12 mouse cellular contexts compared by ENCODE assay signal in genomic region chr11:96775665-96776064, GRCm38 (mm10). TPM values are rescaled to one million over a fixed set of nuclear protein-coding genes. Genes with fewer than 3 reads are reported as not detected.
DNase-seq lines count a peak whose midpoint lies in the region; ATAC-seq and TF ChIP-seq lines count a peak whose summit lies in the region.
"Had no signal": no experiment of that assay in that cellular context is flagged by ENCODE, and none has a peak within 500 bp of the region (broad histone marks: within the 10 kb centered on the region; RNA-seq: fewer than 3 reads in every experiment).

No protein-coding gene starts in this region.

- peak overlapping the region; percentile 95 for H3K4me3 ChIP-seq in gastrocnemius, adult 2 months
- no peak overlapping the region for H3K4me3 ChIP-seq in midbrain, embryonic 13.5 days (replicated peaks)
- no peak overlapping the region for H3K4me3 ChIP-seq in midbrain, embryonic 11.5 days (ENCODE audit: low read depth, low read length)
- peak overlapping the region; percentile 2; the same call in 1 of the 2 replicates for H3K4me3 ChIP-seq in embryonic fibroblast, embryonic 13.5 days (ENCODE audit: insufficient read depth, low read length)
- H3K4me3 ChIP-seq in neural tube, embryonic 15.5 days (replicated peaks), result peak overlapping the region; percentile 71

- intact Hi-C loops in gastrocnemius, adult 2 months (cut with DNase I), result loop anchor here (2.0 to 5.0 kb wide), 3 partner anchors 13 to 87 kb away; no protein-coding TSS in a partner anchor
- intact Hi-C loops in gastrocnemius, postnatal 14 days (cut with DNase I; ENCODE audit: low total_unique reads), result no loop called here

- TF ChIP-seq CTCF in gastrocnemius, adult 2 months (IDR thresholded peaks at IDR 0.05), result no peak
- no peak for TF ChIP-seq CTCF in embryonic fibroblast, embryonic 13.5 days (IDR thresholded peaks at IDR 0.05; ENCODE audit: borderline replicate concordance, insufficient read depth, low read length)

- H3K9ac ChIP-seq in midbrain, embryonic 13.5 days (replicated peaks), result no peak overlapping the region
- no peak overlapping the region for H3K9ac ChIP-seq in midbrain, embryonic 11.5 days (ENCODE audit: low read length)
- H3K9ac ChIP-seq in neural tube, embryonic 15.5 days (replicated peaks), result peak overlapping the region; percentile 70
- H3K9ac ChIP-seq: limb, embryonic 15.5 days had no signal

- no peaks in the 10 kb centered on the region for H3K9me3 ChIP-seq in midbrain, embryonic 13.5 days
- H3K9me3 ChIP-seq in midbrain, embryonic 11.5 days (ENCODE audit: control insufficient read depth, low read length), result no peaks in the 10 kb centered on the region
- H3K9me3 ChIP-seq in neural tube, embryonic 15.5 days (replicated peaks), result no peaks in the 10 kb centered on the region
- H3K9me3 ChIP-seq: forebrain, embryonic 12.5 days; intestine, embryonic 15.5 days; limb, embryonic 15.5 days had no signal

- ATAC-seq in midbrain, embryonic 13.5 days, result no peak
- ATAC-seq in midbrain, embryonic 11.5 days (ENCODE audit: low FRiP score), result no peak
- ATAC-seq in neural tube, embryonic 15.5 days (ENCODE audit: low FRiP score), result no peak
- ATAC-seq in cerebellum, adult (ENCODE audit: insufficient number of reproducible peaks, low FRiP score, low TSS enrichment), result no peak
- ATAC-seq: intestine, embryonic 15.5 days had no signal

- peak overlapping the region; percentile 92 for H3K27ac ChIP-seq in gastrocnemius, adult 2 months
- no peak overlapping the region for H3K27ac ChIP-seq in midbrain, embryonic 13.5 days
- H3K27ac ChIP-seq in midbrain, embryonic 11.5 days (ENCODE audit: low read depth, low read length), result no peak overlapping the region
- no peak overlapping the region for H3K27ac ChIP-seq in embryonic fibroblast, embryonic 13.5 days (ENCODE audit: insufficient read depth, low read length)
- H3K27ac ChIP-seq in neural tube, embryonic 15.5 days (replicated peaks), result peak overlapping the region; percentile 90
- H3K27ac ChIP-seq: forebrain, embryonic 12.5 days; intestine, embryonic 15.5 days; limb, embryonic 15.5 days had no signal

- no peak for TF ChIP-seq POLR2A in embryonic fibroblast, embryonic 13.5 days (IDR thresholded peaks at IDR 0.05; ENCODE audit: low read depth, low read length)

- no peak for DNase-seq in gastrocnemius, adult 2 months
- no peak for DNase-seq in gastrocnemius, postnatal 14 days
- DNase-seq in midbrain, embryonic 11.5 days (ENCODE audit: low spot score, missing footprints), result no peak
- DNase-seq in cerebellum, postnatal 36 days, result no peak
- DNase-seq: gastrocnemius, postnatal 25 days had no signal

- H3K36me3 ChIP-seq in midbrain, embryonic 13.5 days, result peaks cover 33% of the 10 kb centered on the region
- peaks cover 3% of the 10 kb centered on the region; the same call in 1 of the 2 replicates for H3K36me3 ChIP-seq in midbrain, embryonic 11.5 days (ENCODE audit: control insufficient read depth, insufficient read depth, low read length)
- H3K36me3 ChIP-seq in neural tube, embryonic 15.5 days, result peaks cover 27% of the 10 kb centered on the region

- peak overlapping the region; percentile 78; the same call in 1 of the 2 replicates for H3K4me2 ChIP-seq in midbrain, embryonic 13.5 days (replicated peaks)
- H3K4me2 ChIP-seq in midbrain, embryonic 11.5 days, result no peak overlapping the region
- H3K4me2 ChIP-seq in neural tube, embryonic 15.5 days, result peak overlapping the region; percentile 78

- H3K27me3 ChIP-seq in midbrain, embryonic 13.5 days, result no peaks in the 10 kb centered on the region
- H3K27me3 ChIP-seq in midbrain, embryonic 11.5 days (ENCODE audit: control insufficient read depth, insufficient read depth, low read length), result no peaks in the 10 kb centered on the region
- no peaks in the 10 kb centered on the region for H3K27me3 ChIP-seq in neural tube, embryonic 15.5 days (replicated peaks)
- H3K27me3 ChIP-seq: forebrain, embryonic 12.5 days; intestine, embryonic 15.5 days; limb, embryonic 15.5 days had no signal

- peaks cover 30% of the 10 kb centered on the region for H3K4me1 ChIP-seq in midbrain, embryonic 13.5 days (replicated peaks)
- H3K4me1 ChIP-seq in midbrain, embryonic 11.5 days (ENCODE audit: control insufficient read depth, insufficient read depth, low read length), result peaks cover 10% of the 10 kb centered on the region
- H3K4me1 ChIP-seq in embryonic fibroblast, embryonic 13.5 days (ENCODE audit: control insufficient read depth, insufficient read depth, low read length), result peaks cover 7% of the 10 kb centered on the region; the same call in 1 of the 2 replicates
- peaks cover 56% of the 10 kb centered on the region for H3K4me1 ChIP-seq in neural tube, embryonic 15.5 days

- WGBS in midbrain, embryonic 13.5 days, result 72% methylated on average over 7 of the region's 7 CpGs
- WGBS in midbrain, embryonic 11.5 days, result 80% methylated on average over 7 of the region's 7 CpGs
- WGBS in neural tube, embryonic 15.5 days, result 29% methylated on average over 7 of the region's 7 CpGs

RNA-seq across cellular contexts. Expression of gene Snx11, which starts 1.7 kb away (rescaled TPM):
- 10 to 100 TPM; 11.1 to 13.6 TPM for total RNA-seq in gastrocnemius, adult 2 months (2021)
- total RNA-seq in gastrocnemius, postnatal 14 days (2021), result 10 to 100 TPM in 1 of 2 experiments, 1 to 10 TPM in 1; 7.7 to 11.0 TPM
- polyA plus RNA-seq in midbrain, embryonic 13.5 days (2015; fragmentation: Nextera tagmentation; extraction: Ambion mirVana), result 45.6 and 47.4 TPM in 2 replicates
- polyA plus RNA-seq in midbrain, embryonic 11.5 days (2014; fragmentation: Nextera tagmentation; extraction: Ambion mirVana), result 15.3 and 18.8 TPM in 2 replicates
- 31.1 and 32.5 TPM in 2 replicates for polyA plus RNA-seq in embryonic fibroblast, embryonic 13.5 days (2011; ENCODE audit: insufficient read length, low read depth, missing spikeins)
- polyA plus RNA-seq in neural tube, embryonic 15.5 days (2015; fragmentation: Nextera tagmentation; extraction: Ambion mirVana), result 70.4 and 81.7 TPM in 2 replicates

RNA-seq across cellular contexts. Expression of gene Cbx1, which starts 13.3 kb away (rescaled TPM):
- total RNA-seq in gastrocnemius, adult 2 months (2021), result 10 to 100 TPM; 35.0 to 42.0 TPM
- total RNA-seq in gastrocnemius, postnatal 14 days (2021), result 10 to 100 TPM; 36.4 to 37.5 TPM
- polyA plus RNA-seq in midbrain, embryonic 13.5 days (2015; fragmentation: Nextera tagmentation; extraction: Ambion mirVana), result 130 and 137 TPM in 2 replicates
- polyA plus RNA-seq in midbrain, embryonic 11.5 days (2014; fragmentation: Nextera tagmentation; extraction: Ambion mirVana), result 167 and 169 TPM in 2 replicates
- 61.1 and 90.9 TPM in 2 replicates for polyA plus RNA-seq in embryonic fibroblast, embryonic 13.5 days (2011; ENCODE audit: insufficient read length, low read depth, missing spikeins)
- polyA plus RNA-seq in neural tube, embryonic 15.5 days (2015; fragmentation: Nextera tagmentation; extraction: Ambion mirVana), result 60.9 and 69.5 TPM in 2 replicates

RNA-seq across cellular contexts. Expression of gene Nfe2l1, which starts 54.1 kb away (rescaled TPM):
- 100 to 1,000 TPM; 395 to 484 TPM for total RNA-seq in gastrocnemius, adult 2 months (2021)
- total RNA-seq in gastrocnemius, postnatal 14 days (2021), result 100 to 1,000 TPM; 241 to 268 TPM
- 67.8 and 69.0 TPM in 2 replicates for polyA plus RNA-seq in midbrain, embryonic 13.5 days (2015; fragmentation: Nextera tagmentation; extraction: Ambion mirVana)
- polyA plus RNA-seq in midbrain, embryonic 11.5 days (2014; fragmentation: Nextera tagmentation; extraction: Ambion mirVana), result 31.7 and 35.2 TPM in 2 replicates
- polyA plus RNA-seq in embryonic fibroblast, embryonic 13.5 days (2011; ENCODE audit: insufficient read length, low read depth, missing spikeins), result 370 and 371 TPM in 2 replicates
- 71.8 and 78.2 TPM in 2 replicates for polyA plus RNA-seq in neural tube, embryonic 15.5 days (2015; fragmentation: Nextera tagmentation; extraction: Ambion mirVana)

Comparison
In these comparisons a context has a peak if more than half of its experiments do, and no peak if none do; other contexts are left out.
1. H3K27ac ChIP-seq: peak in gastrocnemius, adult 2 months (single experiment) and neural tube, embryonic 15.5 days (single experiment); none in midbrain, embryonic 13.5 days (single experiment), midbrain, embryonic 11.5 days (single experiment) and embryonic fibroblast, embryonic 13.5 days (single experiment).
2. H3K4me3 ChIP-seq: peak in gastrocnemius, adult 2 months (single experiment), embryonic fibroblast, embryonic 13.5 days (single experiment) and neural tube, embryonic 15.5 days (single experiment); none in midbrain, embryonic 13.5 days (single experiment) and midbrain, embryonic 11.5 days (single experiment).